Mouse (Mus musculus): Measurements from ENCODE around the gene Skap1. TPM values are rescaled to one million over a fixed set of nuclear protein-coding genes. Genes with fewer than 3 reads are reported as not detected.

Gene Skap1
- polyA plus RNA-seq, 1 experiment = 0.02 TPM

- Histone ChIP-seq H3ac (ENCODE audit: control insufficient read depth, insufficient read length) (no peak overlapping the region), H3K4me2 (ENCODE audit: low read depth) (no peak overlapping the region), H3K27me3 (ENCODE audit: control insufficient read depth, insufficient read depth, insufficient read length) (peaks cover 66% of the 10 kb centered on the region), H3K79me2 (ENCODE audit: control insufficient read depth, insufficient read depth) (no peaks in the 10 kb centered on the region), H3K36me3 (ENCODE audit: control insufficient read depth, insufficient read depth) (no peaks in the 10 kb centered on the region), H3K4me3 (no peak overlapping the region)
- TF ChIP-seq REST (IDR thresholded peaks at IDR 0.05; ENCODE audit: insufficient read depth, insufficient read length) (no peak), MYOG (IDR thresholded peaks at IDR 0.05; ENCODE audit: control insufficient read depth in 1 of 3, insufficient read depth in 1 of 3, insufficient read length in 2 of 3, low read depth in 2 of 3) (no peak), POLR2A (IDR thresholded peaks at IDR 0.05; ENCODE audit: insufficient read length, low read depth) (no peak), TCF12 (IDR thresholded peaks at IDR 0.05; ENCODE audit: insufficient read depth, poor library complexity, severe bottlenecking) (no peak), E2F4 (IDR thresholded peaks at IDR 0.05; ENCODE audit: insufficient read depth) (no peak), POLR2AphosphoS2 (IDR thresholded peaks at IDR 0.05; ENCODE audit: insufficient read length, low read depth) (no peak), CEBPB (IDR thresholded peaks at IDR 0.05; ENCODE audit: insufficient read depth, poor library complexity, severe bottlenecking) (no peak), MYOD1 (IDR thresholded peaks at IDR 0.05; ENCODE audit: control insufficient read depth in 1 of 3, insufficient read length in 2 of 3, low read depth in 2 of 3) (no peak), USF1 (IDR thresholded peaks at IDR 0.05; ENCODE audit: low read depth) (no peak)
Observed at GRCm38 (mm10) chr11:96466987-96467386, 2.6 kb downstream of the Skap1 start.

- TF ChIP-seq USF1 (IDR thresholded peaks at IDR 0.05; ENCODE audit: low read depth) = no peak
- no peak for TF ChIP-seq SRF (IDR thresholded peaks at IDR 0.05; ENCODE audit: control insufficient read depth, insufficient read length, low read depth)
- no peak for TF ChIP-seq MYOD1 (IDR thresholded peaks at IDR 0.05; ENCODE audit: control insufficient read depth in 1 of 3, insufficient read length in 2 of 3, low read depth in 2 of 3)
- peaks cover 54% of the 10 kb centered on the region for H3K27me3 ChIP-seq (ENCODE audit: control insufficient read depth, insufficient read depth, insufficient read length)
- no peaks in the 10 kb centered on the region for H3K36me3 ChIP-seq (ENCODE audit: control insufficient read depth, insufficient read depth)
- H3K4me3 ChIP-seq = no peak overlapping the region
- H3ac ChIP-seq (ENCODE audit: control insufficient read depth, insufficient read length) = no peak overlapping the region
- no peak overlapping the region for H3K4me2 ChIP-seq (ENCODE audit: low read depth)
- H3K79me2 ChIP-seq (ENCODE audit: control insufficient read depth, insufficient read depth) = no peaks in the 10 kb centered on the region
Observed at GRCm38 (mm10) chr11:96468048-96468745, 3.8 kb downstream of the Skap1 start.

GRCm38 (mm10) chr11:96482711-96483110 lies 18.3 kb downstream of the Skap1 start:
- Histone ChIP-seq H3K27me3 (ENCODE audit: control insufficient read depth, insufficient read depth, insufficient read length) (peaks cover 54% of the 10 kb centered on the region), H3K79me2 (ENCODE audit: control insufficient read depth, insufficient read depth) (no peaks in the 10 kb centered on the region), H3ac (ENCODE audit: control insufficient read depth, insufficient read length) (no peak overlapping the region), H3K4me3 (no peak overlapping the region), H3K4me2 (ENCODE audit: low read depth) (no peak overlapping the region), H3K36me3 (ENCODE audit: control insufficient read depth, insufficient read depth) (no peaks in the 10 kb centered on the region)
- TF ChIP-seq E2F4 (IDR thresholded peaks at IDR 0.05; ENCODE audit: insufficient read depth) = no peak
- TF ChIP-seq MYOG (IDR thresholded peaks at IDR 0.05; ENCODE audit: control insufficient read depth in 1 of 3, insufficient read depth in 1 of 3, insufficient read length in 2 of 3, low read depth in 2 of 3) = no peak
- no peak for TF ChIP-seq USF1 (IDR thresholded peaks at IDR 0.05; ENCODE audit: low read depth)
- TF ChIP-seq TCF3 (IDR thresholded peaks at IDR 0.05; ENCODE audit: insufficient read length, low read depth) = no peak
- no peak for TF ChIP-seq REST (IDR thresholded peaks at IDR 0.05; ENCODE audit: insufficient read depth, insufficient read length)
- TF ChIP-seq CEBPB (IDR thresholded peaks at IDR 0.05; ENCODE audit: insufficient read depth, poor library complexity, severe bottlenecking) = no peak
- no peak for TF ChIP-seq POLR2AphosphoS2 (IDR thresholded peaks at IDR 0.05; ENCODE audit: insufficient read length, low read depth)
- TF ChIP-seq POLR2A (IDR thresholded peaks at IDR 0.05; ENCODE audit: insufficient read length, low read depth) = no peak
- TF ChIP-seq MAX (IDR thresholded peaks at IDR 0.05; ENCODE audit: low read depth) = no peak
- TF ChIP-seq TCF12 (IDR thresholded peaks at IDR 0.05; ENCODE audit: insufficient read depth, poor library complexity, severe bottlenecking) = no peak
- TF ChIP-seq SRF (IDR thresholded peaks at IDR 0.05; ENCODE audit: control insufficient read depth, insufficient read length, low read depth) = no peak
- TF ChIP-seq MYOD1 (IDR thresholded peaks at IDR 0.05; ENCODE audit: control insufficient read depth in 1 of 3, insufficient read length in 2 of 3, low read depth in 2 of 3) = no peak

- Histone ChIP-seq H3ac (ENCODE audit: control insufficient read depth, insufficient read length) (no peak overlapping the region), H3K4me3 (no peak overlapping the region), H3K79me2 (ENCODE audit: control insufficient read depth, insufficient read depth) (no peaks in the 10 kb centered on the region), H3K27me3 (ENCODE audit: control insufficient read depth, insufficient read depth, insufficient read length) (peaks cover 51% of the 10 kb centered on the region), H3K36me3 (ENCODE audit: control insufficient read depth, insufficient read depth) (no peaks in the 10 kb centered on the region), H3K4me2 (ENCODE audit: low read depth) (no peak overlapping the region)
- TF ChIP-seq SRF (IDR thresholded peaks at IDR 0.05; ENCODE audit: control insufficient read depth, insufficient read length, low read depth) = no peak
- no peak for TF ChIP-seq MYOG (IDR thresholded peaks at IDR 0.05; ENCODE audit: control insufficient read depth in 1 of 3, insufficient read depth in 1 of 3, insufficient read length in 2 of 3, low read depth in 2 of 3)
- TF ChIP-seq E2F4 (IDR thresholded peaks at IDR 0.05; ENCODE audit: insufficient read depth) = no peak
- no peak for TF ChIP-seq TCF12 (IDR thresholded peaks at IDR 0.05; ENCODE audit: insufficient read depth, poor library complexity, severe bottlenecking)
- TF ChIP-seq POLR2AphosphoS2 (IDR thresholded peaks at IDR 0.05; ENCODE audit: insufficient read length, low read depth) = no peak
- no peak for TF ChIP-seq USF1 (IDR thresholded peaks at IDR 0.05; ENCODE audit: low read depth)
- TF ChIP-seq REST (IDR thresholded peaks at IDR 0.05; ENCODE audit: insufficient read depth, insufficient read length) = no peak
- no peak for TF ChIP-seq TCF3 (IDR thresholded peaks at IDR 0.05; ENCODE audit: insufficient read length, low read depth)
- TF ChIP-seq CEBPB (IDR thresholded peaks at IDR 0.05; ENCODE audit: insufficient read depth, poor library complexity, severe bottlenecking) = no peak
- TF ChIP-seq MAX (IDR thresholded peaks at IDR 0.05; ENCODE audit: low read depth) = no peak
- no peak for TF ChIP-seq MYOD1 (IDR thresholded peaks at IDR 0.05; ENCODE audit: control insufficient read depth in 1 of 3, insufficient read length in 2 of 3, low read depth in 2 of 3)
- TF ChIP-seq POLR2A (IDR thresholded peaks at IDR 0.05; ENCODE audit: insufficient read length, low read depth) = no peak
Observed at GRCm38 (mm10) chr11:96483179-96483578, 18.8 kb downstream of the Skap1 start.

GRCm38 (mm10) chr11:96498481-96498880 lies 34.1 kb downstream of the Skap1 start:
- no peak overlapping the region for H3K4me2 ChIP-seq (ENCODE audit: low read depth)
- no peaks in the 10 kb centered on the region for H3K36me3 ChIP-seq (ENCODE audit: control insufficient read depth, insufficient read depth)
- TF ChIP-seq MAX (IDR thresholded peaks at IDR 0.05; ENCODE audit: low read depth) (no peak), USF1 (IDR thresholded peaks at IDR 0.05; ENCODE audit: low read depth) (no peak), MYOG (IDR thresholded peaks at IDR 0.05; ENCODE audit: control insufficient read depth in 1 of 3, insufficient read depth in 1 of 3, insufficient read length in 2 of 3, low read depth in 2 of 3) (no peak), MYOD1 (IDR thresholded peaks at IDR 0.05; ENCODE audit: control insufficient read depth in 1 of 3, insufficient read length in 2 of 3, low read depth in 2 of 3) (no peak), CEBPB (IDR thresholded peaks at IDR 0.05; ENCODE audit: insufficient read depth, poor library complexity, severe bottlenecking) (no peak), E2F4 (IDR thresholded peaks at IDR 0.05; ENCODE audit: insufficient read depth) (no peak), TCF3 (IDR thresholded peaks at IDR 0.05; ENCODE audit: insufficient read length, low read depth) (no peak), POLR2AphosphoS2 (IDR thresholded peaks at IDR 0.05; ENCODE audit: insufficient read length, low read depth) (no peak), SRF (IDR thresholded peaks at IDR 0.05; ENCODE audit: control insufficient read depth, insufficient read length, low read depth) (no peak), TCF12 (IDR thresholded peaks at IDR 0.05; ENCODE audit: insufficient read depth, poor library complexity, severe bottlenecking) (no peak), REST (IDR thresholded peaks at IDR 0.05; ENCODE audit: insufficient read depth, insufficient read length) (no peak), POLR2A (IDR thresholded peaks at IDR 0.05; ENCODE audit: insufficient read length, low read depth) (no peak)
- H3ac ChIP-seq (ENCODE audit: control insufficient read depth, insufficient read length) = no peak overlapping the region
- H3K27me3 ChIP-seq (ENCODE audit: control insufficient read depth, insufficient read depth, insufficient read length) = peaks cover 43% of the 10 kb centered on the region
- H3K4me3 ChIP-seq = no peak overlapping the region
- H3K79me2 ChIP-seq (ENCODE audit: control insufficient read depth, insufficient read depth) = no peaks in the 10 kb centered on the region
